Mouse (Mus musculus): Measurements from ENCODE around the gene Ikzf3. TPM values are rescaled to one million over a fixed set of nuclear protein-coding genes. Genes with fewer than 3 reads are reported as not detected.
A peak's percentile ranks its signal among the peaks of the same experiment; 100 is the strongest.

The Ikzf3 gene
- total RNA-seq, 1 experiment from 2014 or later = 3.3 TPM

- DNase-seq = no peak
Measured at GRCm38 (mm10) chr11:98513356-98513936, 32.4 kb downstream of the Ikzf3 start.

GRCm38 (mm10) chr11:98512881-98513280, 33.0 kb downstream of the Ikzf3 start:
- no peak for DNase-seq

- no peak for DNase-seq
Measured at GRCm38 (mm10) chr11:98510125-98510524, 35.7 kb downstream of the Ikzf3 start.

- peak; percentile 57 for DNase-seq
Measured at GRCm38 (mm10) chr11:98509434-98509833, 36.4 kb downstream of the Ikzf3 start.

- no peak for DNase-seq
Measured at GRCm38 (mm10) chr11:98504926-98505325, 40.9 kb downstream of the Ikzf3 start.

- no peak for DNase-seq
Measured at GRCm38 (mm10) chr11:98497388-98498288, 48.2 kb downstream of the Ikzf3 start.

- DNase-seq = no peak
Measured at GRCm38 (mm10) chr11:98495176-98495719, 50.6 kb downstream of the Ikzf3 start.

- no peak for DNase-seq
Measured at GRCm38 (mm10) chr11:98493394-98493793, 52.4 kb downstream of the Ikzf3 start.

GRCm38 (mm10) chr11:98492959-98493358, 52.9 kb downstream of the Ikzf3 start:
- DNase-seq = no peak

- DNase-seq = no peak
Measured at GRCm38 (mm10) chr11:98491571-98491970, 54.3 kb downstream of the Ikzf3 start.

- DNase-seq = no peak
Measured at GRCm38 (mm10) chr11:98488540-98489234, 57.1 kb downstream of the Ikzf3 start.

GRCm38 (mm10) chr11:98487526-98488040, 58.2 kb downstream of the Ikzf3 start:
- no peak for DNase-seq

- DNase-seq = no peak
Measured at GRCm38 (mm10) chr11:98485749-98486148, 60.1 kb downstream of the Ikzf3 start.

GRCm38 (mm10) chr11:98482067-98482466, 63.8 kb downstream of the Ikzf3 start:
- no peak for DNase-seq

GRCm38 (mm10) chr11:98481231-98481630, 64.6 kb downstream of the Ikzf3 start:
- DNase-seq = no peak

- no peak for DNase-seq
Measured at GRCm38 (mm10) chr11:98479940-98480497, 65.8 kb downstream of the Ikzf3 start.

GRCm38 (mm10) chr11:98479026-98479939, 66.5 kb downstream of the Ikzf3 start:
- DNase-seq = no peak

- no peak for DNase-seq
Measured at GRCm38 (mm10) chr11:98477011-98477701, 68.7 kb downstream of the Ikzf3 start.

- no peak for DNase-seq
Measured at GRCm38 (mm10) chr11:98476434-98476807, 69.4 kb downstream of the Ikzf3 start.
